Mouse (Mus musculus): ENCODE measurements around the gene Gm37240.
A peak's percentile ranks its signal among the peaks of the same experiment; 100 is the strongest.

Gm37240 gene

DNA sequence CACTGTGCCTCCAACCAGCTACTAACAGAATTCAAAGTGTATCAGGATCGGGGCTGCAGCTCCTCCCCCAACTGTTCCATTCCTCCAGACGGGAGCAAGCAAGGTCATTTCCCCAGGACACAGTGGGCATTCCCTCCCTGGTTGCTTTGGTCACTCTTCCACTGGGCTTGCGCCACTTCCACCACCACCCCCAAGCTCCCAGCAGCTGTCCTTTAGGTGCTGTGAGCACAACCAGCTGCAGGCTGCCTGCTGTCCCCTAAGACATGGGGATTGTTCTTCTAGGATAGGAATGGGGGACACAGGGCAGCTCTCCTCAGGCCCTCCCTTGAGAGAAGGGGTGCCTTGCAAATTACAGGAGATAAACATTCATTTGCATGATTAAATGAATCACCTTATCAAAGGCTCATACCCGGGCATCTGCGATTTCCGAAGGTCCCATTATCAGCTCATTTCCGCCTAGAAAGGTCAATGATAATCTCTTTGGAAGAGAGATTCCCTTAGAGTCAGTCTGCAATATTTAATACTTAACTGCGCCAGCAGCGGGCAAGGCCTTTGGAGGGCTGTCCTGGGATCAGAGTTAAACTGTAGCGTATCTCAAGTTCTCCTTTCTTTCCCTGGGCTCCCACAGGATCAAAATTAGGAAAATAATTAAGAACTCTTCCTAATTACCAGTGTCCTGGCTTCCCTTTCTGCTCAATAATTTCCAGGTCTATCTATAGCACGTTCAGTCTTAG, 1247.4 kb downstream of the Gm37240 start:
- no peak for DNase-seq (ENCODE audit: low read depth)

- DNase-seq (ENCODE audit: low read depth): no peak
These were observed 1248.5 kb downstream of the Gm37240 start for GRCm38 (mm10) chr3:84638858-84639257.

DNA sequence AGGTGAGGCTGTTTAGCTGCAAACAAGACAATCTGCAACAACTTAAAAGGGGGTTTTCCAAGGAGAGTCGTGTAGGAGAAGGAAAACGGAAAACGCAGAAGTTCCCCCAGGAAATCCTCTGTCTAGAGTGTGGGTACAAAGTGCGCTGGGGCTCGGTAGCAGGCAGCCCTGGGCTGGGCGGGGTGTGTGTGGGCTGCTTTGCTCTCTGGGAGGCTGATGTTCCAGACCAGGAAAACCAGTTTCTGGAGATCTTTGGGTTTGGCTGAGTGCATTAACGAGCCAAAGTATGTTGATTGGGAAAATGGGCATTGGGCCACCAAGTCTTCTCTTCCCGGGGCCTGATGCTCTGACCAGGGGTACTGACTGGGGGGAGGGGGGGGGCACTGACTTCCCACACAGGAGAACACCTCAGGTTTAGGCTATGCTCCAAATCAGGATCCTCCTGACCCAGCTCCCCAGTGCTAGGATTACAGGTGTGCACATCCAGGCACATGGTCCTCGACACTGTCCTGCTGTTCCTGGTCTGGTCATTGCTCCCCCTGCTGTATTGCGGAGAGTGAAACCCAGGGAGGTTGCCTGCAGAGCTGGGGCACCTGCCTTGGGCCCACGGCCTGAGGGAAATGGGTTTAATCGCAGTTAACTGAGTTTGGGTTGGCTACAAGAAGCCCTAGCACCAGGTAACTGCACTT, 1249.3 kb downstream of the Gm37240 start:
- DNase-seq (ENCODE audit: low read depth): no peak

GRCm38 (mm10) chr3:84637095-84637494, 1250.2 kb downstream of the Gm37240 start:
- no peak for DNase-seq (ENCODE audit: low read depth)

DNA sequence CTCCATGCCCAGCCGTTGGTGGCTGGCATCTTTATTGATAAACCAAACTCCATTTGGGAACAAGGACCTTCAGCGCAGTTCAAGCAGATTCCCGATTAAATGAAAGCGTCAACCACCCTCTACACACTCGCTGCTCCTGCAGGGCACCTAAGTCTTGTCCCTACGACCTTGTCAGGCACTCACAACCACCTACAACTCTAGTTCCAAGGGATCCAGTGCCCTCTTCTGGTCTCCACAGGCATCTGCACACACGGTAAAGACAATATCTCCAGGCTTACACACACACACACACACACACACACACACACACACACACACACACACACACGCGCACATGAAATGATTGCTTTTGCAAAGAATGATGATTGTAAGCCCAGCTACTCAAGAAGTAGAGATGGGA, 1255.7 kb downstream of the Gm37240 start:
- DNase-seq (ENCODE audit: low read depth): no peak

GRCm38 (mm10) chr3:84622026-84622425, 1265.3 kb downstream of the Gm37240 start:
- no peak for DNase-seq (ENCODE audit: low read depth)

GRCm38 (mm10) chr3:84619725-84620124, 1267.6 kb downstream of the Gm37240 start:
- DNase-seq (ENCODE audit: low read depth): no peak

GRCm38 (mm10) chr3:84619056-84619455, 1268.3 kb downstream of the Gm37240 start:
- no peak for DNase-seq (ENCODE audit: low read depth)

- DNase-seq (ENCODE audit: low read depth): no peak
These were observed 1268.7 kb downstream of the Gm37240 start for GRCm38 (mm10) chr3:84618627-84619026.

- DNase-seq (ENCODE audit: low read depth): no peak
These were observed 1271.5 kb downstream of the Gm37240 start for GRCm38 (mm10) chr3:84615856-84616225.

DNA sequence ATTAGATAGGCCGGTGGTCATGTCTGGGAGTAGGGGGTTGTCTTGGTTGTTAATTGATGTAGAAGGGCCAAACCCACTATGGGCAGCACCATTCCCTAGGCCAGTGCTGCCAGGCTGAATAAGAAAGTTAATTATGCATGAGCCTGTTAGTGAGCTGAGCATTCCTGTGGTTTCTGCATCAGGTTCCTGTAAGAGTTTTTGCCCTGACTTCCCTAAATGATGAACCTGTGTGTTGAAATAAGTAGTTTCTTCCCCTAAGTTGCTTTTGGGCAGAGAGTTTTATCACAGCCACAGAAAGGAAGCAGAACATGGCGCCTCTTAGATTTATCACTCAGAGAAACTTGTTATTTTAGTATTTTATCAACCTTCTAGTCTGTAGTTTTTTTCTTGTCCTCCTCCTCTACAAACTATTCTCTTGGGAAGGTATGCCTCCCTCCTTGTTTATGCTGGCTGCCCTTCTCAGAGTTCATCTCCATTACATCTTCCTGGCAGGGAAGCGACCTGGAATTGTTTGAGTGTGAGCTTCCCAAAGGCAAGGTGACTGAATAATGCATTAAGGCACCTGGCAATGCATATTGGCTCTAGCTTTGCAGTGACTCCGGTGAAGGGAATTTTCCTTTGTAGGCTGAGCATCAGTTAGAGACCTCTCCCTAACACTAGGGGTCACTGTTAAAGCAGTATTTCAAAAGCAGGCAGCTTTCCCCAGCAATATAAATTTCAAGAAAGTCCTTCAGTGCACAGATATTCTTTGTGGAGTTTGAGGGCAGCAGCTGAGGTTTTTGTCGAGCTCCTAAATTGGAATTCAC, 1272.1 kb downstream of the Gm37240 start:
- peak; percentile 22 for DNase-seq (ENCODE audit: low read depth)

DNA sequence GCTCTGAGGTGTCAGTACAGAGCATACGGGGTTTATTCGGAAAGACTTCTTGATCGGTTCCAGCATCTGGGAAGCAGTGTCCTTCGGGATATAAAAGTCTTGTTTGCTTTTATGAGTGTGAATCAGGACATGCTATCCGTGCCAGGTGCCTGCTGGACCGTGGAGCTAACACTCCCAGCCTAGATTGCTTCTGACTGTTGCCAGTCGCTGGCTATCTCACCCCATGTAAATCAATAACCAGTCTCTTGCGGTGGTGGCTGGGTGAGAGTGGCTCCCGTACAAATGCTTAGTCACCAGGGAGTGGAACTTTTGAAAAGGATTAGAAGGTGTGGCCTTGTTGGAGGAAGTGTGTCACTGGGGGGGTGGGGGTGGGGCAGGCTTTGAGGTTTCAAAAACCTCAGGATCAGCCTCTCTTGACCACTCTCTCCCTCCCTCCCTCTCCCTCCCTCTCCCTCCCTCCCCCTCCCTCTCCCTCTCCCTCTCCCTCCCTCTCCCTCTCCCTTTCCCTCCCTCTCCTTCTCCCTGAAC, 1277.1 kb downstream of the Gm37240 start:
- no peak for DNase-seq (ENCODE audit: low read depth)

DNA sequence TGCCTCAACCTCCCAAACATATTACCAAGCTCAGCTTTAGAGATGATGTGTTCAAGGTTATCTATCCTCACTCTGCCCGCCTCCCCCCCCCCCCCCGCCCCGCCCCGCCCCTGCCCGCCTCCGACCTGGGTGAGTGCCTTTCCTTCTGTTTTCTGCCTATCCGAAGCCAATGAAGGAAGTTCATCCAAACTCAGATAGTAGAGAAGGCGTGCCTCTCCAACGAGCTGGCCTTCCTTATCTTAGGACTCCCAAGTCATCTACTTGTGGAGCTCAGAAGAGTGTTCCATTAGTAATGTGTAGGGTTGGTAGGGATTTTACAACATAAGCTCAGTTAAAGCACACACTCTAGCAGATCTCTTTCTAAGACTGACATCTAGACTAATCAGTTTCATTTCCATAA, 1284.1 kb downstream of the Gm37240 start:
- DNase-seq (ENCODE audit: low read depth): no peak

- no peak for DNase-seq (ENCODE audit: low read depth)
These were observed 1284.6 kb downstream of the Gm37240 start for GRCm38 (mm10) chr3:84602759-84603158.

- no peak for DNase-seq (ENCODE audit: low read depth)
These were observed 1285.3 kb downstream of the Gm37240 start for GRCm38 (mm10) chr3:84601870-84602495.

- DNase-seq (ENCODE audit: low read depth): no peak
These were observed 1288.6 kb downstream of the Gm37240 start for GRCm38 (mm10) chr3:84598756-84599155.

DNA sequence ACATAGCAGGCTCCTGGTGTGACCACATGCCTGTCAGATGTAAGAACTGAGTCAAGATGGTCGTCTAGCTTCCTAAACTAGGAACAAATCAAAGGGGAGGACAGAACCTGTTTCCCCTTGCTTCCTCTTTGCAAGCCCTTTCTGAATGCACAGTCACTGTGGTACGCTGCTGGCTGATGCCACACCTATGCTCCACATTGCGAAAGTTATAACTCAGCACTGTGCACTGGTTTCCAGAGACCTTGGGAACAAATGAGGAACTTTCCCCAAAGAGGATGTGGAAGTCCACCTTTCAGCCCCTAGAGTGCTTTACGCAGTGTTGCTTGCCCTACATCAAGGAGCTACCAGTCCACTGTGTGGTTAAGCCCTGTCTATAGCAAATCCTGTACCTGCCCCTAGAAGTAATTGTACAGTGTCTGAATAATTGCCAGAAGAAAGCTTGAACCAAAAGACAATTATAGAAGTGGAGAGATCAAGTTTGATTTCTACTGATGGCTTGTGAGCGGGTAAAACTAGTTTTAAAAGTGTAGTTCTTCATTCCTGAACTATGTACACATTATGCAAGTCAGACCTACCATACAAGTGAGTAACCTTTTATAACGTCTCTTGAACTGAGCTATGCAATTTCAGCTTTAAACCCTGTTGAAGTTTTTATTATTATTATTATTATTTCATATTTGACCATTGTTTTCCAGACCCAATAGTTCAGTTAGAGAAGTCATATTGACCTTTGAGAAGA, 1289.2 kb downstream of the Gm37240 start:
- DNase-seq (ENCODE audit: low read depth): no peak

DNA sequence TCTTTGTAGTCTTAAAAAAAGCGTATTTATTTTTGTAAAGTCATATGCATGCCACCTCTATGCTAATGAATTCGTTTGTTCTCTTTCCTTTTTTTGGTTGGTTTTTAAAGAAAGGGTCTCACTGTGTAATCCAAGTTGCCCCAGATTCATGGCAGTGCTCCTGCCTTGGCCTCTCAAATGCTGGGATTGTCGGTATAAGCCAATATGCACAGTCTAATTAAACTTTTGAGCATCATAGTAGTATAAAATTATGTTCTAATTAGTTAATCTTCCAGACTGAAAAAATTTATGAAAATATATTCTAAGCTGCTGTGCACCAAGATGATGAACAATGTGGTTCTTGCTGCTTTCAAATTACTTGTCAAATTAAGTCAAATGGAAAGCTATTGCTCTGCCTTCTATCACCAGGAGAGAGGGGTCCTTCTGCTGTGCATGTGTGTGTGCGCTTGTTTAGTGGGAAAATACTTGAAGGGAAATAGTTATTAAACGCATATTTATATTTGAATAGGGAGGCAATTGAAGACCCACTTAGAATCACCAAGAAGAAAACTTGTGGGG, 1291.6 kb downstream of the Gm37240 start:
- DNase-seq (ENCODE audit: low read depth): no peak

DNA sequence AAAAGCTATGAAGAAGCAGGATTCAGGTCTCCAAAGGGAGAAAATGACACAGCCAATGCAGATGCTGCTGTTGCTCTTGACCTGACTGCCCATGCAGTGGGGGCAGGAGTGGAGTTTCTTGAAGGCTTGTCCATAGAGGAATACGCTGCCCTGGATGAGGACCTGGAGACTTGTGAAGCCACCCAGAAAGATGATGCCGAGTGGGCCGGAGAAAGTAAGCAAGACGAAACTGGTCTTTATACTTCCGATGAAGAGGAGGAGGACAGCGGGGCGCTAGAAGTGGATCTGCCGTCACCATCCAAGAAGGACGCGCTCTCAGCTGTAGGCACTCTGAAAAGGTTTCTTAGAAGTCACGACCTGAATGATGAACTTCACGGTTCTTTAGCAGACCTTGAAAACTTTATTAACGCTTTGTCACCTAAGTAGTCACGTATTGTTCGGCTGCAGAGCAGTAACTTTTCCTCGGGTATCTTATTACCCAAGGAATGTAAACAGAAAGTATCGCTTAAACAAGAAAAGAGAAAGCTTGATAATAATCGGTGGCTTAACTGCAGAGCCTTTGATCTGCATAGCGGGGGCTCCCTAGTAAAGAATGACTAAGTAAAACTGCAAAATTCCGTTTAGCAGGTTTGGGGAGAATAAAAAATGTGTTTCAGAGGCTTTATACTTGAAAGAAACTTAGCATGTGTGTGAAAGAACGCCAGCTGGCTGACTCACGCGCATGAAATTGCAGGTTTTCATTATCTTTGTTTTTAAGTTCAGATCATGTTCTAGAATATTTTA, 1292.2 kb downstream of the Gm37240 start:
- DNase-seq (ENCODE audit: low read depth): no peak

GRCm38 (mm10) chr3:84593274-84593673, 1294.0 kb downstream of the Gm37240 start, which contains the start of gene Tigd4:
Gene Tigd4, plus strand, starts transcription at chr3:84593574.
- no peak for DNase-seq (ENCODE audit: low read depth)

Measured in fibroblast of lung, adult 2 months (primary cell).